In the genomic region with DNA sequence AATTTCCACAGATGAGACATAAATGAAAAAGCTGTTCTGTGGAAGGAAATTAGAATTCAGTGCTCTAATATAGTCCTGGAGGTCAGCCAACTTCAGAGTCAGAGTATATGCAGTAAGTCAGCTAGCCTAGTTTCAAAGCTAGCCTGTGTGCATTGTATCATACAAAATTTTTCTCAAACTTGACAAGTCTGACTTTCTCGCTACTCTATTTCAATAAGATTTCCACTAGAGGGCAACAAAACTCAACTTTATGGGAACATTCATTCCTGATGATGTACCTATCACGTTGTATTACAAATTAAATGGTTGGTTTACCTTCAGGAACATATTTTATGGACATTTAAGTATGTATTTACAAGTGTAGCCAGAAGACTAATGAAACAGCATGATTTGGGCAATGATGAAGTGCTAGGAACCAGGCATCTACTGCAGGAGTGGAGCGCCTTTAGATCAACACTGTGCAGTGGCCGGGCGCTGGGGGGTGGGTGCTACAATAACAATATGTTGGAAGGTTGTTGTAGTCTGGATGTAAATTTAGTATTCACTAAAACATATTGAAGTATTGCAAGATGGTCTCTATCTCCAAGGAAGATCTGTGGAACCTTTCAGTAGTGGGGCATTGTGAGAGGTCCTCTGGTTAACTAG, we compare ENCODE assay signal across 12 mouse cellular contexts. TPM values are rescaled to one million over a fixed set of nuclear protein-coding genes. Genes with fewer than 3 reads are reported as not detected.
A peak's percentile ranks its signal among the peaks of the same experiment; 100 is the strongest.
DNase-seq lines count a peak whose midpoint lies in the region; ATAC-seq and TF ChIP-seq lines count a peak whose summit lies in the region.
"Had no signal": no experiment of that assay in that cellular context is flagged by ENCODE, and none has a peak within 500 bp of the region (broad histone marks: within the 10 kb centered on the region; RNA-seq: fewer than 3 reads in every experiment).

No protein-coding gene starts in this region.

- no peak overlapping the region for H3K4me3 ChIP-seq in forebrain, embryonic 13.5 days
- H3K4me3 ChIP-seq in forebrain, embryonic 10.5 days, result no peak overlapping the region
- H3K4me3 ChIP-seq in lung, postnatal 0 days (ENCODE audit: low read depth, low read length), result no peak overlapping the region
- H3K4me3 ChIP-seq: embryonic facial prominence, embryonic 12.5 days; heart, embryonic 15.5 days; lung, embryonic 15.5 days had no signal

- ATAC-seq in forebrain, embryonic 13.5 days, result peak; percentile 58
- no peak; the same call in 1 of the 2 replicates for ATAC-seq in lung, postnatal 0 days
- ATAC-seq in activated CD4-positive, CD25-positive, alpha-beta regulatory T cell, adult 4 months, result no peak
- ATAC-seq in cerebellum, adult (ENCODE audit: insufficient number of reproducible peaks, low FRiP score, low TSS enrichment), result no peak

- peak; percentile 61 for TF ChIP-seq CTCF in lung, postnatal 0 days (IDR thresholded peaks at IDR 0.05)

- H3K36me3 ChIP-seq in forebrain, embryonic 13.5 days (ENCODE audit: poor library complexity, severe bottlenecking), result no peaks in the 10 kb centered on the region
- H3K36me3 ChIP-seq in forebrain, embryonic 10.5 days (replicated peaks), result no peaks in the 10 kb centered on the region
- no peaks in the 10 kb centered on the region for H3K36me3 ChIP-seq in lung, postnatal 0 days (ENCODE audit: insufficient read depth, low read length)
- H3K36me3 ChIP-seq: embryonic facial prominence, embryonic 12.5 days; heart, embryonic 15.5 days; lung, embryonic 15.5 days had no signal

- H3K4me1 ChIP-seq in forebrain, embryonic 13.5 days, result no peaks in the 10 kb centered on the region
- no peaks in the 10 kb centered on the region for H3K4me1 ChIP-seq in forebrain, embryonic 10.5 days
- no peaks in the 10 kb centered on the region for H3K4me1 ChIP-seq in lung, postnatal 0 days (ENCODE audit: insufficient read depth, low read depth, low read length)
- H3K4me1 ChIP-seq: embryonic facial prominence, embryonic 12.5 days; heart, embryonic 15.5 days; lung, embryonic 15.5 days had no signal

- no peaks in the 10 kb centered on the region for H3K27me3 ChIP-seq in forebrain, embryonic 13.5 days
- H3K27me3 ChIP-seq in forebrain, embryonic 10.5 days (ENCODE audit: poor library complexity, severe bottlenecking), result no peaks in the 10 kb centered on the region
- H3K27me3 ChIP-seq in lung, postnatal 0 days (replicated peaks; ENCODE audit: insufficient read depth, low read length), result no peaks in the 10 kb centered on the region
- H3K27me3 ChIP-seq: embryonic facial prominence, embryonic 12.5 days; heart, embryonic 15.5 days; lung, embryonic 15.5 days had no signal

- DNase-seq in forebrain, embryonic 10.5 days (ENCODE audit: extremely low spot score, low spot score), result no peak
- DNase-seq in lung, postnatal 0 days (ENCODE audit: low spot score), result peak; percentile 73
- DNase-seq in lung, postnatal 36 days, result no peak
- peak; percentile 4 for DNase-seq in fibroblast of lung, adult 2 months (ENCODE audit: low read depth)
- DNase-seq in retina, embryonic 14.5 days (ENCODE audit: low spot score), result peak; percentile 72
- DNase-seq: layer of hippocampus, adult 9-11 months had no signal

- H3K9me3 ChIP-seq in forebrain, embryonic 13.5 days (replicated peaks), result no peaks in the 10 kb centered on the region
- H3K9me3 ChIP-seq in forebrain, embryonic 10.5 days, result no peaks in the 10 kb centered on the region
- H3K9me3 ChIP-seq in lung, postnatal 0 days (ENCODE audit: low read length), result no peaks in the 10 kb centered on the region
- H3K9me3 ChIP-seq: embryonic facial prominence, embryonic 12.5 days; heart, embryonic 15.5 days; lung, embryonic 15.5 days had no signal

- TF ChIP-seq EP300 in lung, postnatal 0 days (IDR thresholded peaks at IDR 0.05), result no peak

- WGBS in forebrain, embryonic 13.5 days, result 65% methylated on average over 5 of the region's 5 CpGs
- WGBS in forebrain, embryonic 10.5 days, result 65% methylated on average over 5 of the region's 5 CpGs
- WGBS in lung, postnatal 0 days, result 62% methylated on average over 5 of the region's 5 CpGs

- H3K4me2 ChIP-seq in forebrain, embryonic 13.5 days, result no peak overlapping the region
- no peak overlapping the region for H3K4me2 ChIP-seq in lung, postnatal 0 days (replicated peaks; ENCODE audit: low read depth, low read length)
- H3K4me2 ChIP-seq: embryonic facial prominence, embryonic 12.5 days; heart, embryonic 15.5 days; lung, embryonic 15.5 days had no signal

- H3K27ac ChIP-seq in forebrain, embryonic 13.5 days, result no peak overlapping the region
- no peak overlapping the region for H3K27ac ChIP-seq in forebrain, embryonic 10.5 days
- no peak overlapping the region for H3K27ac ChIP-seq in lung, postnatal 0 days (ENCODE audit: low read length)
- H3K27ac ChIP-seq: embryonic facial prominence, embryonic 12.5 days; heart, embryonic 15.5 days; lung, embryonic 15.5 days had no signal

- H3K9ac ChIP-seq in forebrain, embryonic 13.5 days, result no peak overlapping the region
- H3K9ac ChIP-seq in lung, postnatal 0 days (replicated peaks; ENCODE audit: low read depth), result no peak overlapping the region
- H3K9ac ChIP-seq: embryonic facial prominence, embryonic 12.5 days; heart, embryonic 15.5 days; lung, embryonic 15.5 days had no signal

RNA-seq across cellular contexts. Expression of a gene that starts 21.6 kb away (rescaled TPM):
- polyA plus RNA-seq in forebrain, embryonic 13.5 days (2015; fragmentation: Nextera tagmentation; extraction: Ambion mirVana), result not detected in 2 replicates
- not detected in 2 replicates for polyA plus RNA-seq in forebrain, embryonic 10.5 days (2016; fragmentation: Nextera tagmentation; extraction: Ambion mirVana)
- 5.2 and 6.4 TPM in 2 replicates for polyA plus RNA-seq in lung, postnatal 0 days (2015; fragmentation: Nextera tagmentation; extraction: Ambion mirVana)
- not detected for polyA plus RNA-seq in activated CD4-positive, CD25-positive, alpha-beta regulatory T cell, adult 4 months (2017; shearing (Covaris generic))
- polyA plus RNA-seq: embryonic facial prominence, embryonic 12.5 days had no signal

RNA-seq across cellular contexts. Expression of a gene that starts 56.9 kb away (rescaled TPM):
- polyA plus RNA-seq in forebrain, embryonic 13.5 days (2015; fragmentation: Nextera tagmentation; extraction: Ambion mirVana), result not detected in 2 replicates
- polyA plus RNA-seq in forebrain, embryonic 10.5 days (2016; fragmentation: Nextera tagmentation; extraction: Ambion mirVana), result 0.26 and 0.37 TPM in 2 replicates
- 54.6 and 56.1 TPM in 2 replicates for polyA plus RNA-seq in lung, postnatal 0 days (2015; fragmentation: Nextera tagmentation; extraction: Ambion mirVana)
- polyA plus RNA-seq in activated CD4-positive, CD25-positive, alpha-beta regulatory T cell, adult 4 months (2017; shearing (Covaris generic)), result not detected

Comparison
In these comparisons a context has a peak if more than half of its experiments do, and no peak if none do; other contexts are left out.
1. DNase-seq: peak in lung, postnatal 0 days (single experiment), fibroblast of lung, adult 2 months (single experiment) and retina, embryonic 14.5 days (single experiment); none in forebrain, embryonic 10.5 days (single experiment) and lung, postnatal 36 days (single experiment).
2. RNA of a gene that starts 56.9 kb away (polyA plus RNA-seq): 54.6 to 56.1 TPM in lung, postnatal 0 days; 0.26 to 0.37 TPM in forebrain, embryonic 10.5 days, not detected in forebrain, embryonic 13.5 days and not detected in activated CD4-positive, CD25-positive, alpha-beta regulatory T cell, adult 4 months; every median in the first group is over 10 times any median in the second.